Mouse (Mus musculus): ENCODE results near the gene Eva1b.
"Not testable (repeated sequence)": the region's sequence is repeated elsewhere in the genome, so short reads cannot be mapped to it uniquely, and the experiment has no call there.

The Eva1b gene

GRCm38 (mm10) chr4:126151701-126152440 lies 4.3 kb downstream of the Eva1b start:
- intact Hi-C loops (cut with DNase I), result no loop called here

DNA sequence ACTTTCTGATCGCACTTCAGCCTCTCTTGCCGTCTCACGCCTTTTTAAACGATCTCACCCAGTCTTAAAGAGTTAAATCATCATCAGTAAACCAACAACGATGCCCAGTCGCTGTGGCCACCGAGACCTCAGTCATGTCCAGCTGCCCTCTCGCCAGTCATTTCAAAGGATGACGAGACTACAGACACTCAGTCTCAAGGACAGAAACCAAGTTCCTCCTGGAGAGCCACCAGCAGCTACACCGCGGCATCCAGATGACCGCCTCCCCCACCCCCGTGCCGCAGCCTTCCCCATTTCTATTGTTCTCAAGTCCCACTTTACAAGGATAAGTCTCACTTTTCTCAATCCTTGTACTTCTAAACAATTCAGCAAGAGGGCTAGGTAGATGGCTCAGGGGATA lies 5.3 kb downstream of the Eva1b start:
- intact Hi-C loops (cut with DNase I), result no loop called here

GRCm38 (mm10) chr4:126155183-126155582 lies 7.6 kb downstream of the Eva1b start:
- intact Hi-C loops (cut with DNase I), result no loop called here

DNA sequence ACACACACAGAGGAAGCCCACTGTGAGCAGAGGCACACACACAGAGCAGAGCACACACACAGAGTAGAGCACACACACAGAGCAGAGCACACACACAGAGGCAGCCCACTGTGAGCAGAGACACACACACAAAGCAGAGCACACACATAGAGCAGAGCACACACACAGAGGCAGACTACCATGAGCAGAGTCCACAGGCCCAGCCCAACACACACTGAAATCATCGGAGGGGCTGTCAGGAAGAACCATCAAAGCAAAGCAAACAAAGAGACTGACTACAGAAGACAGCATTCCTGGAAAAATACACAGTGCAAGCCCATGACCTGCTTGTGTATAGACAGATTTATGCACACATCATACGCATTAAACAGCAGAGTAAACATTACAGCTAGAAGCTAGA lies 8.3 kb downstream of the Eva1b start:
- intact Hi-C loops (cut with DNase I), result loop anchor here (2.0 kb wide), 1 partner anchor 69 kb away; no protein-coding TSS in a partner anchor

GRCm38 (mm10) chr4:126156617-126157016 lies 9.1 kb downstream of the Eva1b start:
- intact Hi-C loops (cut with DNase I), result loop anchor here (2.0 kb wide), 1 partner anchor 70 kb away; no protein-coding TSS in a partner anchor

- intact Hi-C loops (cut with DNase I), result loop anchor here (2.0 kb wide), 1 partner anchor 71 kb away; no protein-coding TSS in a partner anchor
These were observed 10.0 kb downstream of the Eva1b start for GRCm38 (mm10) chr4:126157562-126157961.

GRCm38 (mm10) chr4:126159455-126159854 lies 11.9 kb downstream of the Eva1b start:
- intact Hi-C loops (cut with DNase I), result no loop called here

DNA sequence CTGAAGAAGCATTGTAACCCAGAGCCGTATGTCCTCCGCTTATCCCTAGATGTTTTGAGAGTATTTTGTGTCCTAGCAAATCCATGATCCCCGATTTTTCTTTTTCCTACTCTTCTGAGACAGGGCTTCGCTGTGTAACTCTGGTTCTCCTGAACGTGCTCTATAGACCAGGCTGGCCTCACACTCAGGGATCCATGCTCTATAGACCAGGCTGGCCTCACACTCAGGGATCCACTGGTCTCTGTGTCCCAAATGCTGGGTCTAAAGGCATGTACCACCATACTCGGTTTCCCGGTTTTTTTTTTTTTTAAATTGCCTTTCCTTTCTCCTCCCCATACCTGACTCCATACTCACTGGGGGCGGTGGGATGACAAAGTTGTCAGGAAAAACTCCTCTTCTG lies 13.4 kb downstream of the Eva1b start:
- intact Hi-C loops (cut with DNase I), result no loop called here

- intact Hi-C loops (cut with DNase I), result no loop called here
These were observed 13.9 kb downstream of the Eva1b start for GRCm38 (mm10) chr4:126161456-126161855.

- intact Hi-C loops (cut with DNase I), result no loop called here
These were observed 14.4 kb downstream of the Eva1b start for GRCm38 (mm10) chr4:126161986-126162385.

- intact Hi-C loops (cut with DNase I), result no loop called here
These were observed 15.1 kb downstream of the Eva1b start for GRCm38 (mm10) chr4:126162544-126163066.

DNA sequence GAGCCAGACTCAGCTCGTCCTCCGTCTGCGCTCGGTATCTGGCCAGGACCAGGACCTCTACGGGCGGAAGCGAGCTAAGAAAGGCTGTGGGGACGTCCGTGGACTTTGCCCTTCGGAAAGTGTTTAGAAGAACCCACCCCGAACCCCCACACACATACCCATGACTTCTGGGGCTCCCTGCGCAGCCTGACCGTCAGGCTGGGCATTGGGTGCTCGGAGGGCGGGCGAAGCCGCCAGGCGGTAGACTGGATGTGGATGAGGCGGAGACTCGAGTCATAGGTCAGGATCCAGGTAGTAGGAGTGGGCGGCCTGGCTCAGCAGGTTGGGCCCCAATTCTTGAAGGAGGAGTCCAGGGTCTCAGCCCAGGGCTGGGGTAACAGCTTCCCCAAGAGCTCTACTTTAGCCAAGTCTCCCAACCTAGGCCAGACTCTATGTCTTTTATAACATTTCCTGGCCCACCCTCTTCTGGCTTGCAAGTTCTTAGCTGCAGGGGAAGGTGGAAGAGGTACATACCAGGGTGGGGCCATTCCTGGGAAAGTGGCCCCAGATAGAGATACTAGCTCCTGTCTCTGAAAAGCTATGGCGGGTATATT lies 15.6 kb downstream of the Eva1b start, which contains the start of gene Sh3d21:
Gene Sh3d21 (minus strand): TSS at position 425 of the 593 bp plus-strand sequence.
- intact Hi-C loops (cut with DNase I), result no loop called here

DNA sequence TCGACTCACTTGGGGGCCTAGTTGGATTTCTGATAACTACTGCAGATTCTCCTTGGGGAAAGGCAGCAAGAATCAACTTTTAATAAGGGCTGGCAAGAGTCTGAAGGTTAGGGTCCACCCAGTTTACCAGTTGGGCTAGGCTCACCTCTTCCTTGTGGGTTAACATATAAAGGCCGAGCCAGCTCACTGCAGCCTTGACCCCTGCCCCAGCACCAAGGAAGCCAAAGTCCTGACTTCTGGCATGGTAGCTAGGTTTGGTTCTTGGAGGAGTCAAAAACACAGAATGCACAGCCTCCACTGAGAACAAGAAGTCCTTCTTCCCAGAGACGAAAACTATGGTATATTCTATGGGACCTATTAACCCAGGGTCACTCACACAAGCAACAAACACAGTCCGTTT lies 16.1 kb downstream of the Eva1b start:
- intact Hi-C loops (cut with DNase I), result no loop called here

- intact Hi-C loops (cut with DNase I), result not testable (repeated sequence)
These were observed 17.5 kb downstream of the Eva1b start for GRCm38 (mm10) chr4:126165092-126165491.

DNA sequence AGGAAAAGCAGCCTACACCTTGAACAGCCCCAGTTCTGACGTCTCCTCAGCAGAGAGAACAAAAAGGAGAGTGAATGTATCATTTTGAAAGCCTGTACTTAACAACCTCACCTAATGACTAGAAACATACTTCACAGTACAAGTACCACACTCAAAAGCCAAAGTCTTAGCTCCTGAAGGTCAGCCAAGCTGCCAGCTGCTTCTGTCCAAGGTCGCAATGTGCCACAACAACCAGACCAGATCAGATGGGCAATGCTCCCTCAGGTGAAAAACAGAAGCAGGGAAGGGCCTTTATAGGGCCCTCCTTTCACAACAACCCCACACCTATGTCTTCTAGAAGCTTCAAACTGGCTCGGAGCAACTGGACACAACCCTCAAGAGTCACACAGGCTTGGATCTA lies 18.5 kb downstream of the Eva1b start:
- intact Hi-C loops (cut with DNase I), result no loop called here

GRCm38 (mm10) chr4:126168851-126169250 lies 21.3 kb downstream of the Eva1b start:
- intact Hi-C loops (cut with DNase I), result no loop called here

DNA sequence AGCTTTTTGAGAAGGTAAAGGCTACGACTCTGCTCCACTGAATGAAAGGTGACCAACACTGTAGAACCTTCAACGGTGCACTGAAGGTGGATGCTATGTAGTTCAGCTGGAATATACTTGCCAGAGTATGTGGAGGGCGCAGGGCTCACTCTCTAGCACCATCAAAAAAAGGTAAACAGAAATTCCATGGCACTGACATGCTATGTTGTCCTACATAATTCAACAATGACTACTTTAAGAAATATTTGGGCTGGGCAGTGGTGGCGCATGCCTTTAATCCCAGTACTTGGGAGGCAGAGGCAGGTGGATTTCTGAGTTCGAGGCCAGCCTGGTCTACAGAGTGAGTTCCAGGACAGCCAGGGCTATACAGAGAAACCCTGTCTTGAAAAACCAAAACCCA lies 23.2 kb downstream of the Eva1b start:
- intact Hi-C loops (cut with DNase I), result not testable (repeated sequence)

GRCm38 (mm10) chr4:126173800-126174199 lies 26.3 kb downstream of the Eva1b start:
- intact Hi-C loops (cut with DNase I), result no loop called here

DNA sequence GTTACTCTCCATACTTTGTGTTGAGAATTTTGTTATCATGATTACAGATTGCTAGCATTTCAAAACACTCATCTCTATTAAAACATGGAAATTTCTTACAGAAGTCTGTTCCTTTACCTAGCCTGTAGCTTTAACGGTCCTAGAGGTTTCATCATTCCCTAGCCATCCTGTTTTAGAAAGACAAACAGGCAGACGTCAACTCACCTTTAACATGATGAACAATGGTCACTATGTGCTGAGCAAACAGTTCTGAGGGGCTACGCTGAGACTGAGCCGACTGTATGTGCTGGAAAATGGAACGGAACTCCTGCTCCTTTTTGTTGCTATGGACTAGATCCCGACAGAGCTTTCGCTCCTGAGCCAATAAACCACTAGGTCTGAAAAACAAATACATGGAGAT lies 28.4 kb downstream of the Eva1b start:
- intact Hi-C loops (cut with DNase I), result not testable (repeated sequence)

DNA sequence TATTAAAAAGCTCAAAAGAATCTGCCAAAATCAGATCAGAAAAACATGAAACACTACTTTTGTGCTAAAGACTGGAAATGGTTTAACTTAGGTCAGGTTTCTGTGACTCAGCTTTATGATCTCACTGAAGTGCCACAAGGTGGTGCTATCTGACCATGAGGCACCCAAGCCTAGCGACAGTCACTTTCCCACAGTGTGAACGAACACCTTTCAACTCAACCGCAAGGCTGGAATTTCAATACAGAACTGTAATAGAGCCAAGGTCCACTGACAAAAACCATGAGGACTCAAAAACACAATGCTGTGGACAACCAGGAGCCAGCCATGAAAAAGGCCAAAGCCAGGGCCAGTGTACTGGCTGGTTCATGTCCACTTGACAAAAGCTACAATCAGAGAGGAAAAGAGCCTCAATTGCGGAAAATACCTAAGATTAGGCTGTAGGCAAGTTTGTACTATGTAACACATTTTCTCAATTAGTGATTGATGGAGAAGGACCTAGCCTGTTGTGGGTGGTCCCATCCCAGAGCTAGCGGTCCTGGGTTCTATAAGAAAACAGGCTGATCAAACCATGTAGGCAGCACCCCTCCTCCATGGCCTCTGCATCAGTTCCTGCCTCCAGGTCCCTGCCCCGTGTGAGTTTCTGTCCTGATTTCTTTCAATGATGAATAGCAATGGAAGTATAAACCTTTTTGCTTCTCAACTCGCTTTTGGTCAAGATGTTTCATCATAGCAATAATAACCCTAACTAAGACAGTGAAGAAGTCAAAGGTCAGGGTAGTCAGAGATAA lies 33.8 kb downstream of the Eva1b start:
- intact Hi-C loops (cut with DNase I), result loop anchor here (5.0 kb wide), 1 partner anchor 46 kb away; no protein-coding TSS in a partner anchor

DNA sequence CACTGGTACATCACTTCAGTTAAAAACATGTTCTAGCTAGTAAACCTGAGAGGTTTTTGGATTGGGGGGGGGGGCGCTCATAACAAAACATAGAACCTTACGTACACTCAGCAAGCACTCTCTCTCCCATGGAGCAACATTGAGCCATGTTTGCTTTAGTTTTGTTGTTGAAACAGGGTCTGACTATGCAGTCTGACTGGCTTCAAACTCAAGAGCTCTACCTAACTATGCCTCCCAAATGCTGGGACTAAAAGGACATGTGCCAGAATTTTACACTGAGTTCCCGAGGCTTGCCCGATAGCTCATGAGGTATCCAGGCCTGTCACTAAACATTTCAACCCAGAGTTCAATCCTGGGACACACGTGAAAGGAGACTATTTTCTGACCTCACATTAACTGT lies 35.5 kb downstream of the Eva1b start:
- intact Hi-C loops (cut with DNase I), result loop anchor here (5.0 kb wide), 1 partner anchor 44 kb away; no protein-coding TSS in a partner anchor
